Mouse (Mus musculus): ENCODE results near the gene Whrn.

Gene Whrn

DNA sequence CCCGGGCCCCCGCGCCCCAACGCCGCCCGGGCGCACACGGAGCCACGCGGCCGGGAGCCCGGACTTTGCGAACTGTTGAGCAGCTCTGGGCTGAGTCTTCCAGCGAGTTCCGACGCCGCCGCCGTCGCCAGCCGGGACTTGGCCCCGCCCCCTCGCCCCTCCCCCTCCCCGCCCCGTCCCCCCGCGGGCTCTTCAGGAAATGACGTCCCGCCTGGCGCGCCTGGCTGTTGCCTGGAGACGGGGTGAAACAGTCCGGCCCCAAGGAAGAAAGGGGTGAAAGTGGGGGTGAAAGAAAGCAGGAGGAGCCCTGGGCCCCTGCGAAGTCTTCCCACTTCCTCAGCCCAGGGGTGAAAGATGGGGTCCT, at the start of gene Whrn:
Whrn (minus strand) TSS at position 77 of the 364 bp plus-strand sequence.
- peak; percentile 70 for DNase-seq

DNA sequence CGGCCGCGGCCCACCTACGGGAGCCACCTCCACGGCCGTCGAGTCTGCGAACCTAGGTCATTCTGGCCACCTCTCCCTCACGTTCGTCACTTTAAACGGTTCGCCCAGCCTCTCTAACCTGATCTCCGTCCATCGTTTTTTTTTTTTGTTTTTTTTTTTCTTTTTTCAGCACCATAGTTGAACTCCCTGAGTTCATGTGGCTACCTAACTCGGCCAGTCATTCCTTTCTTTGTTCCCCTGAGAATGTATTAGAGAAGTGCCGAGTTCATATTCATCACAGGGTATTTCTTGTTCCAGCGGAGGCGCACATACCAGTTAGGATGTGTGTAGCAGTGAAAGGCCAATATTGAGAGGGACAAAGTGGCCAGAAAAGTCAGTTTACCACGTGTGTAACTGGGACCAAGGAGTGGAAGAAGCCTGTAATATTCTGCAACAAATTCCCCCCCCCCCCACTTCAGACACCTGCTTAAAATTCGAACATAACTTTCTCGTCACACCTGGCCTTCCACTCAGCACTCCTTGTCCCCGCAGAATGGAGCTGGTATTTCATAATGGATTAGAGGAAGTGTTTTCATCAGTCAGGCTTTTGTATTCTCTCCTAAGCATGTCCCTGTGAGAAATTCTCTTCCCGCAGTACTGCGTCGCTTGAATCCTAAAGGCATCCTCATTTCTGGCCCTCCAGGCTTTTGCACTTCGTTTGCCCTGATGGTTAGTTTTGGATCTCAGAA, 49.6 kb upstream of the Whrn start:
- no peak for DNase-seq

- DNase-seq = peak; percentile 97
Measured at GRCm38 (mm10) chr4:63544494-63545230, 48.9 kb upstream of the Whrn start, which contains the start of gene Atp6v1g1. Gene Atp6v1g1, plus strand, starts transcription at chr4:63544772.

- peak; percentile 68 for DNase-seq
Measured at GRCm38 (mm10) chr4:63543746-63544493, 48.1 kb upstream of the Whrn start.

DNA sequence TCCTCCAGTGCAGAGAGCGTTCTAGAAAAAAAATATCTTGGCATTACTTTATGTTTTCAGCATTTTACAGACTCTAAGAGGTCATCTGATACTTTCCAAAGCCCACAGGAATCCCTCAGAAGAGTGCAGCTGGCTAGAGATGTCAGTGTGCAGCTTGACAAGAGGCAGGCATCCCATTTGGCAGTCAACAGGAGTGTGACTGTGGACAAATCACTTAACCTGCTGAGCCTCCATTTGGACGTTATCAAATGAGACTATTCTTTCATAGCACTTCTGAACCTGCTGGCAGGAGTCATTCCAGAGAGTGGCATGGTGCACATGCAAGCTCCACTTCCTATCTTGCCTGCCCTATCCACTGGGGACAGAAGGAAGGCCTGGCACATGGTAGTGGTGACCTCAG, 46.4 kb upstream of the Whrn start:
- DNase-seq = no peak

GRCm38 (mm10) chr4:63537602-63538001, 41.8 kb upstream of the Whrn start:
- no peak for DNase-seq

GRCm38 (mm10) chr4:63530409-63530808, 34.6 kb upstream of the Whrn start:
- DNase-seq = no peak

DNA sequence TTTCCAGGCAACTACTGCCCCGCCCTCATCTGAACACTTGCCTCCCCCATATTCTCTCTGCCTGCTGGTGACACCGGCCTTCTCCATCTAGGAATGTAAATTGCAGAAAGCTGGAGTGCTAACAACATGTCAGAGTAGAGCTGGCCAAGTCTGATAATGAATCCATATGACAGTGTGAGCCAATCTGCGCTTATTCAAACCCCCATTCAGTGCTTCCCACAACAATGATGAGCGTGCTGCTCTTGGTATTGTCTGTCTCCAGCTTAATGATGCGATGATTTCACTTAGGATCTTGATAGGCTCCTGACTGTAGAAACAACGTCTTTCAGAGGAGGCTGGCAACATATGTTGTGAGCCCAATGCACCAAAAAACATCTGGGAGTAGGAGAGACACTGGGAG, 33.2 kb upstream of the Whrn start:
- DNase-seq = no peak

DNA sequence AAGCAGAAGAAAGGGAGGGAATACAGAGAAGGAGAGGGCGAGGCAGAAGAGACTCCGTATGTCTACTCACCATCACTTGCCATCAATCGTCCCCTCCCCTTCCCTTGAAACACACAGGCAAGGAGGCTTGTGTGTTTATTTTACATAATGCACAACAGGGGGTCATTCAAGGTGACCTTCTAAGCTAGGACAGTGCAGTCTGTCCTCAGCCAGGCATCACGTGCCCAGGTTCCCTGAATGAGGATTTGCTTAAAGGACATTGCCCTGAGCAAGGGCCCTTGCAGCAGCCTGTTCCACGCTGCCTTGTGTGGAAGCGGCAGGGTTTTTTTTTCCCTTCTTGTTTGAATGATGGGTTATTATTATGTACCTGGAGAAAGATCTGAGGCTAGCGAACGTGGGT, 29.7 kb upstream of the Whrn start:
- DNase-seq = no peak

GRCm38 (mm10) chr4:63521813-63522419, 26.1 kb upstream of the Whrn start:
- no peak for DNase-seq

DNA sequence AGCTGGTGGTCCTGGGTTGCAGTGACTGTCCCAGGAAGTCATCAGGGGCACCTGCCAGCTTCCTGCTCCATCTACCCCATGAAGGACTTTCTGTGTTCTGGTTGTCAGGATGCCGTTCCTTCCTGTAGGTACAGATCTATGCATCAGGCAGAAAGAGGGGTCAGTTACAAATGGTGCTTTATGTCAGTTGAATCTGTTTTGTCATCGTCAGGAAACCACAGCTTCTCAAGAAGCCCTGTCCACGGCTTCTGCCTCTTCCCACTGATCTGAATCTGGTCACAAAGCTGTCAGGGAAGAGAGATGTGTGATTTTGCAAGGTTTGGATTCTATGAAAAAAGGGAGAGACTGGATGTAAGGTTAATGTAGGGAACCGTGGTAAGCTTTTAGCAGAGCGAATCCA, 19.2 kb upstream of the Whrn start:
- DNase-seq = no peak

GRCm38 (mm10) chr4:63514454-63514984, 18.7 kb upstream of the Whrn start:
- DNase-seq = peak; percentile 34

- no peak for DNase-seq
Measured at GRCm38 (mm10) chr4:63512921-63513320, 17.1 kb upstream of the Whrn start.

DNA sequence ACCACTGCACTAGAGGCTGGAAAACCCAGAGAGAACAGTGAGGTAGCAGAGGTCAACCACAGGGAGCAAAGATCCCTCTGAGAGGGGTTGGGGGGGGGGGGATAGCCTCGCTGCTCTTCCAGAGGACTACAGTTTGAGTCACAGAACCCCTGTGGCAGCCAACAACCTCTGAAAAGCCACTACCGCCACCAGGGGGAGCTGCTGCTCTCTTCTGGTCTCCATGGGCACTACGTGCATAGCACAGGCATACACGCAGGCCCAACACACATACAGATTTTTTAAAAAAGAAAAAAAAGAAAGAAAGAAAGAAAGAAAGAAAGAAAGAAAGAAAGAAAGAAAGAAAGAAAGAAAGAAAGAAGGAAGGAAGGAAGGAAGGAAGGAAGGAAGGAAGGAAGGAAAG, 12.4 kb upstream of the Whrn start:
- peak; percentile 67 for DNase-seq

DNA sequence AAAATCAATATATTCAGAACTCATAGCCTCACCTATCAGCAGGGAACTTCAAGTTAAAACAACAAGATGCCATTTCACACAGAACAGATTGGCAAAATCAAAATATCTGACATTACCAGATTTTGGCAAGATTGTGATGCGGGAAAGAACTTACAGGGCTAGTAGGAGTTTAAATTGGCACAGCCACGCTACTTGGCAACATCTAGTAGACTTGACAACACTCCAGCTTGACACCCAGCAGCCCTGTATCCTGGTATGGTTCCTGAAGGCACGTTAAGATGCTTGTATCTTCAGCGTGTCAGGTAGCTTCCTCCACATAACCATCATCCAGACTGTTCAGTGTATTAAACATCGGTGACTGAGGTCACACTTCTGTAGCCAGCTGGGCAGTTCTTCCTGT, 11.7 kb upstream of the Whrn start:
- DNase-seq = no peak

GRCm38 (mm10) chr4:63503949-63504348, 8.2 kb upstream of the Whrn start:
- no peak for DNase-seq

DNA sequence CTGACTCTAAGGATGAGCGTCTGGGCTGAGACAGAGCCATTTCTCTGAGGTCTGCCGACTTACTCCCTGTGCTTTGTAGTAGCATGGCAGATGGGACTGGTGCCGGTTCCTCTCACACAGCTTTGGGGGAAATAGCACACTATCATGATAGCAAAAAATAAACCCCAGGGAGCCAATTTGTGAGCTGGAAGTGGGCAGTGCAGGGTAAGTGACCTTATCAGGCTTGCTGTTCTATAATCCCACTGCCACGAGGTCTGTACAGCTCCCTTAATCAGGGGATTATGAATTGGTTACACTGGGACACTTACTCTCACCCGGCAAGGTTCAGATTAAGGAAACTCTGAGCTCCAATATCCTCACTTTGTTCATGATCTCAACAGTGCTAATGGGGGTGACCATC, 5.3 kb upstream of the Whrn start:
- DNase-seq = no peak

- no peak for DNase-seq
Measured at GRCm38 (mm10) chr4:63498346-63498745, 2.6 kb upstream of the Whrn start.

- DNase-seq = no peak
Measured at GRCm38 (mm10) chr4:63496312-63496711, 521 bp upstream of the Whrn start.

GRCm38 (mm10) chr4:63494967-63495914, 550 bp downstream of the Whrn start:
- peak; percentile 49 for DNase-seq

DNA sequence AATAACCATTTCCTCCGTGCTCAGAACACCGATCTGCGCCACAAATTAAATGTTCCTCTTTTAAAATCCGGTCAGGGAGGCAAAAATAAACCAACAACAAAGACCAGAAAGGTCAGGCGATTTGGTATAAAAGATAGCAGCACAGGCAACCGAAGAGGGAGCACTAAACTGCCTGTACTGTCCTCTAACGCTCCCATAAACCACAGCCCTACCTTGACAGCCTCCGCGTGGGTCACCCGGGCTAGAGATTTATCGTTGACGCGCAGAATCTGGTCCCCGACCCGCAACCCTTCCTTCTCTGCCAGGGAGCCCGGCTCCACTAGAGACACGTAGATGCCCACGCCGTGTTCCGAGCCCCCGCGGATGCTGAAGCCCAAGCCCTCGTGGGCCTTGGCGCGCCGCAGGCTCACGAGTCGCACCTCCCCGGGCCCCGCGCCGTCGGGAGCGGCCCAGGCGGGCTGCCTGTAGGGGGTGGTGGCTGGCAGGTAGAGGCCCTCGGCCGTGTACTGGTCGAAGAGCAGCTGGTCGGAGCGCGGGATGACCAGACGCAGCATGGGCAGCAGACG, 1.3 kb downstream of the Whrn start:
- no peak for DNase-seq

Measured in kidney, adult 11 months (tissue).